Mouse (Mus musculus) hindbrain, postnatal 0 days (tissue): ENCODE data around the gene Slc7a5. TPM values are rescaled to one million over a fixed set of nuclear protein-coding genes. Genes with fewer than 3 reads are reported as not detected.

Source experiments
- ATAC-seq: fragments of 200-750 bp; cut with Nextera tagmentation; 2 replicates; pipeline ENCODE4 v1.8.0; 2017; ENCODE audit warnings: mild to moderate bottlenecking, moderate TSS enrichment, moderate library complexity
- DNase-seq: peaks from one replicate; pipeline ENCODE4 v3.0.0-alpha.2; 2015; ENCODE audit warnings: low spot score
- H3K27ac ChIP-seq: fragments of 300-500 bp; sonication (generic); 2 replicates; pipeline ENCODE4 v1.5.1; 2014; ENCODE audit warnings: mild to moderate bottlenecking
- H3K27me3 ChIP-seq: fragments of 300-500 bp; sonication (generic); 2 replicates; pipeline ENCODE4 v1.6.1; 2014; ENCODE audit warnings: low read length, mixed read lengths; ENCODE audit not compliant: insufficient read depth
- H3K36me3 ChIP-seq: fragments of 300-500 bp; sonication (generic); 2 replicates; pipeline ENCODE4 v1.6.1; 2014; ENCODE audit warnings: low read length, mixed read lengths; ENCODE audit not compliant: insufficient read depth
- H3K4me1 ChIP-seq: fragments of 300-500 bp; sonication (generic); 2 replicates; pipeline ENCODE4 v1.6.1; 2014; ENCODE audit warnings: antibody characterized with exemption, low read length, mixed read lengths; ENCODE audit not compliant: insufficient read depth
- H3K4me2 ChIP-seq: fragments of 300-500 bp; sonication (generic); 2 replicates; pipeline ENCODE4 v1.6.1; 2014; ENCODE audit warnings: low read depth, mild to moderate bottlenecking, low read length, moderate library complexity, mixed read lengths
- H3K4me3 ChIP-seq: fragments of 300-500 bp; sonication (generic); 2 replicates; pipeline ENCODE4 v1.5.1; 2014; ENCODE audit warnings: low read length
- H3K9ac ChIP-seq: fragments of 300-500 bp; sonication (generic); replicated peaks from 2 replicates; pipeline ENCODE4 v1.6.1; 2014; ENCODE audit warnings: mild to moderate bottlenecking, low read length, moderate library complexity, mixed read lengths
- H3K9me3 ChIP-seq: fragments of 300-500 bp; sonication (generic); 2 replicates; pipeline ENCODE4 v1.6.1; 2016; ENCODE audit warnings: low read length, mixed read lengths
- CTCF ChIP-seq: IDR thresholded peaks from 2 replicates; pipeline ENCODE4 v1.5.1; 2016; ENCODE audit warnings: antibody characterized with exemption, control low read depth, low read depth
- WGBS: fragments of 180-500 bp; shearing (Covaris S2); extraction: QIAGEN DNeasy Blood & Tissue Kit; methylation state at CpG from one replicate; pipeline ENCODE4 v1.1.7; 2014; 5-methylcytosine and 5-hydroxymethylcytosine counted together
- polyA plus RNA-seq: library from polyadenylated mRNA; unstranded; fragments of >200 nt; fragmentation: Nextera tagmentation; extraction: Ambion mirVana; gene quantifications from 2 replicates; pipeline ENCODE4 v1.2.1, GENCODE M21; 2015
- total RNA-seq: library from RNA; depleted of rRNA; stranded (reverse); fragments of >200 nt; gene quantifications from 2 replicates; pipeline ENCODE4 v1.2.3, GENCODE M21; 2014

The Slc7a5 gene
- total and polyA plus RNA-seq, 2 experiments from 2014 or later, result 72.1 to 148 TPM

GRCm38 (mm10) chr8:121877212-121877611 lies 30.3 kb downstream of the Slc7a5 start:
- ATAC-seq (no peak), DNase-seq (no peak)
- Histone ChIP-seq H3K36me3 (peaks cover 20% of the 10 kb centered on the region), H3K4me2 (no peak overlapping the region), H3K9ac (no peak overlapping the region), H3K27ac (no peak overlapping the region), H3K4me3 (no peak overlapping the region), H3K4me1 (peaks cover 2% of the 10 kb centered on the region), H3K27me3 (no peaks in the 10 kb centered on the region), H3K9me3 (no peaks in the 10 kb centered on the region)
- WGBS, result 61% methylated on average over 5 of the region's 5 CpGs
- TF ChIP-seq CTCF, result no peak

- Histone ChIP-seq H3K9ac (no peak overlapping the region), H3K27ac (no peak overlapping the region), H3K27me3 (no peaks in the 10 kb centered on the region), H3K9me3 (no peaks in the 10 kb centered on the region), H3K4me3 (no peak overlapping the region), H3K4me1 (peaks cover 7% of the 10 kb centered on the region), H3K4me2 (no peak overlapping the region), H3K36me3 (0 out of 2 replicates have a peak, but pooled peaks cover 4% of the 10 kb centered on the region)
- WGBS, result 82% methylated on average over 9 of the region's 9 CpGs
- ATAC-seq (no peak), DNase-seq (no peak)
- no peak for TF ChIP-seq CTCF
These were observed 32.0 kb downstream of the Slc7a5 start for GRCm38 (mm10) chr8:121875517-121875916.

GRCm38 (mm10) chr8:121875045-121875444 lies 32.4 kb downstream of the Slc7a5 start:
- WGBS, result 65% methylated on average over 3 of the region's 3 CpGs
- Histone ChIP-seq H3K4me1 (peaks cover 7% of the 10 kb centered on the region), H3K27ac (no peak overlapping the region), H3K4me2 (no peak overlapping the region), H3K9ac (no peak overlapping the region), H3K36me3 (no peaks in the 10 kb centered on the region), H3K27me3 (no peaks in the 10 kb centered on the region), H3K4me3 (no peak overlapping the region), H3K9me3 (no peaks in the 10 kb centered on the region)
- TF ChIP-seq CTCF, result no peak
- no peak for ATAC-seq
- DNase-seq, result no peak

- WGBS, result 69% methylated on average over 9 of the region's 9 CpGs
- DNase-seq (peak; percentile 54), ATAC-seq (no peak; the same call in 1 of the 2 replicates)
- Histone ChIP-seq H3K36me3 (no peaks in the 10 kb centered on the region), H3K27ac (no peak overlapping the region), H3K4me3 (no peak overlapping the region), H3K4me2 (no peak overlapping the region), H3K9ac (no peak overlapping the region), H3K9me3 (no peaks in the 10 kb centered on the region), H3K27me3 (no peaks in the 10 kb centered on the region), H3K4me1 (peaks cover 7% of the 10 kb centered on the region)
- peak; percentile 63 for TF ChIP-seq CTCF
These were observed 33.5 kb downstream of the Slc7a5 start for GRCm38 (mm10) chr8:121874031-121874430.

- DNase-seq (no peak), ATAC-seq (peak; percentile 30; the same call in 1 of the 2 replicates)
- Histone ChIP-seq H3K27me3 (no peaks in the 10 kb centered on the region), H3K36me3 (no peaks in the 10 kb centered on the region), H3K9me3 (no peaks in the 10 kb centered on the region), H3K4me2 (no peak overlapping the region), H3K27ac (no peak overlapping the region), H3K4me1 (peaks cover 7% of the 10 kb centered on the region), H3K9ac (no peak overlapping the region), H3K4me3 (no peak overlapping the region)
- WGBS, result 20% methylated on average over 10 of the region's 10 CpGs
- no peak for TF ChIP-seq CTCF
These were observed 35.6 kb downstream of the Slc7a5 start for GRCm38 (mm10) chr8:121871833-121872440.

- no peak for DNase-seq
- Histone ChIP-seq H3K4me2 (no peak overlapping the region), H3K4me3 (no peak overlapping the region), H3K9me3 (no peaks in the 10 kb centered on the region), H3K4me1 (peaks cover 7% of the 10 kb centered on the region), H3K27ac (no peak overlapping the region), H3K9ac (no peak overlapping the region), H3K36me3 (no peaks in the 10 kb centered on the region), H3K27me3 (no peaks in the 10 kb centered on the region)
- no peak for TF ChIP-seq CTCF
- 93% methylated on average over 2 of the region's 2 CpGs for WGBS
- no peak for ATAC-seq
These were observed 37.3 kb downstream of the Slc7a5 start for GRCm38 (mm10) chr8:121870190-121870589.

DNA sequence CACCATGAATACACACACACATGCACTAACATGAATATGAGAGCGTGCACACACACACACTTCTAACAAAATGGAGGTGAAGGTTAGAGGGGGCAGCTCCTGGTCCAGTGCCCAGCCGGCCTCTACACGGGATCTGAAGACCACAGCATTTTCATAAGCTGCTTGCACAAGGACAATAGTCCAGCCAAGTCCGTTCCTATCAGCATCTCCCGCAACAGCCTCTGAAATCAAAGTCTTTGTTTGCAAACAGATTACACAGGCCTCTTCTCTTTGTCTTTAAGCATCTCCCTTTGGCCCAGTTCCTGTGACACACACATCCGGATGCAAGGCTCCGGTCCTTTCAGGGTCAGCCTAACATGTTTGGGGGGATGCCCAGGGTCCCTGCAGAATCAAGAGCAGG lies 38.6 kb downstream of the Slc7a5 start:
- Histone ChIP-seq H3K4me3 (no peak overlapping the region), H3K9me3 (no peaks in the 10 kb centered on the region), H3K27ac (no peak overlapping the region), H3K4me1 (peaks cover 7% of the 10 kb centered on the region), H3K36me3 (no peaks in the 10 kb centered on the region), H3K27me3 (no peaks in the 10 kb centered on the region), H3K4me2 (no peak overlapping the region), H3K9ac (no peak overlapping the region)
- DNase-seq (no peak), ATAC-seq (no peak)
- 83% methylated on average over 7 of the region's 7 CpGs for WGBS
- TF ChIP-seq CTCF, result no peak
